Mouse (Mus musculus): ENCODE measurements around the gene Cyfip1.

GRCm38 (mm10) chr7:55793236-55793951, 48.2 kb upstream of the Cyfip1 start:
- TF ChIP-seq CTCF (IDR thresholded peaks at IDR 0.05; ENCODE audit: low read depth), result no peak
- TF ChIP-seq EP300 (IDR thresholded peaks at IDR 0.05; ENCODE audit: low read depth), result no peak

All from liver, embryonic 14.5 days (tissue).